Comparison of ENCODE assay signal across 8 mouse cellular contexts in the genomic region with DNA sequence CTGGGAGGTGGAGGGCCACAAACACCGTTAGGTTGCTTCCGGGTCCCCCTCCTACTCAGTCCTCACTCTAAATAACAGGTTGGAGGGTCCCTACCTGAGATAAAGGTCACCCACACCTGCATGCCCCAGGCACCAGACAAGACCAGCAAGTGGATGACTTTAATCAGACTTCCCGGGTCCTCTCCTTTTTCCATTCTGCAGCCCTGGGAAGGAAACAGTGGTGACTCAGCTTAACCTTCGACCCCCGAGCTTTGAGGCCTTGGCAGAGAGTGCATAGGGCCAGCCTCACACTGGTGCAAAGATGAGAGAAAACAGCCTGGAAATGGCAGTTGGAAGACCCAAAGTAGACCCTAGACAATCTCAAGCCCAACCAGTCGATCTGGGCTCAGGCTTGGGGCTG. TPM values are rescaled to one million over a fixed set of nuclear protein-coding genes. Genes with fewer than 3 reads are reported as not detected.
DNase-seq lines count a peak whose midpoint lies in the region; ATAC-seq and TF ChIP-seq lines count a peak whose summit lies in the region.

No protein-coding gene starts in this region.

- no peaks in the 10 kb centered on the region for H3K27me3 ChIP-seq in ES-Bruce4 (ENCODE audit: control insufficient read depth, insufficient read depth, low read length, poor library complexity, severe bottlenecking)
- H3K27me3 ChIP-seq in hindbrain, embryonic 14.5 days (ENCODE audit: control insufficient read depth, insufficient read depth, low read length) = no peaks in the 10 kb centered on the region
- 0 out of 2 replicates have a peak, but pooled peaks cover 3% of the 10 kb centered on the region for H3K27me3 ChIP-seq in liver, embryonic 12.5 days (replicated peaks)
- H3K27me3 ChIP-seq in neural tube, embryonic 14.5 days (ENCODE audit: control insufficient read depth, insufficient read depth, low read length) = no peaks in the 10 kb centered on the region

- H3K36me3 ChIP-seq in ES-Bruce4 (ENCODE audit: control insufficient read depth, insufficient read depth, low read length, poor library complexity, severe bottlenecking) = no peaks in the 10 kb centered on the region
- H3K36me3 ChIP-seq in hindbrain, embryonic 14.5 days (replicated peaks; ENCODE audit: control insufficient read depth, insufficient read depth) = no peaks in the 10 kb centered on the region
- H3K36me3 ChIP-seq in liver, embryonic 12.5 days = peaks cover 9% of the 10 kb centered on the region
- no peaks in the 10 kb centered on the region for H3K36me3 ChIP-seq in neural tube, embryonic 14.5 days (ENCODE audit: control insufficient read depth, insufficient read depth, low read length)

- TF ChIP-seq EP300 in ES-Bruce4 (IDR thresholded peaks at IDR 0.05; ENCODE audit: insufficient read depth, low read depth, low read length) = no peak

- intact Hi-C loops in left cerebral cortex, postnatal 4 days (cut with DNase I) = no loop called here

- H3K4me1 ChIP-seq in ES-Bruce4 (ENCODE audit: control insufficient read depth, insufficient read depth, low read length) = no peaks in the 10 kb centered on the region
- H3K4me1 ChIP-seq in hindbrain, embryonic 14.5 days (replicated peaks; ENCODE audit: control insufficient read depth, insufficient read depth, low read length) = peaks cover 12% of the 10 kb centered on the region
- H3K4me1 ChIP-seq in liver, embryonic 12.5 days = peaks cover 38% of the 10 kb centered on the region
- peaks cover 7% of the 10 kb centered on the region for H3K4me1 ChIP-seq in neural tube, embryonic 14.5 days (ENCODE audit: control insufficient read depth, insufficient read depth, low read length)

- TF ChIP-seq CTCF in ES-Bruce4 (IDR thresholded peaks at IDR 0.05; ENCODE audit: low read depth, low read length) = no peak

- TF ChIP-seq POLR2A in ES-Bruce4 (IDR thresholded peaks at IDR 0.05; ENCODE audit: insufficient read depth, low read length) = no peak

- no peaks in the 10 kb centered on the region for H3K9me3 ChIP-seq in ES-Bruce4 (replicated peaks; ENCODE audit: control insufficient read depth, insufficient read depth, low read length, poor library complexity, severe bottlenecking)
- no peaks in the 10 kb centered on the region for H3K9me3 ChIP-seq in hindbrain, embryonic 14.5 days (ENCODE audit: control insufficient read depth, low read length)
- no peaks in the 10 kb centered on the region for H3K9me3 ChIP-seq in liver, embryonic 12.5 days (replicated peaks)
- H3K9me3 ChIP-seq in neural tube, embryonic 14.5 days (ENCODE audit: control insufficient read depth, low read length) = no peaks in the 10 kb centered on the region

- H3K4me2 ChIP-seq in hindbrain, embryonic 14.5 days (replicated peaks) = peak overlapping the region; percentile 60
- peak overlapping the region; percentile 71 for H3K4me2 ChIP-seq in liver, embryonic 12.5 days
- peak overlapping the region; percentile 56 for H3K4me2 ChIP-seq in neural tube, embryonic 14.5 days (ENCODE audit: low read depth, low read length)

- peak; percentile 70 for DNase-seq in adrenal gland, postnatal 25 days
- DNase-seq in hindbrain, embryonic 14.5 days (ENCODE audit: low spot score) = no peak
- no peak for DNase-seq in left cerebral cortex, adult 11 months (ENCODE audit: low spot score)
- DNase-seq in left cerebral cortex, postnatal 4 days = no peak
- no peak for DNase-seq in retina, postnatal 1 day

- WGBS in hindbrain, embryonic 14.5 days = 86% methylated on average over 6 of the region's 6 CpGs
- 60% methylated on average over 6 of the region's 6 CpGs for WGBS in liver, embryonic 12.5 days (ENCODE audit: insufficient replicate concordance)
- 81% methylated on average over 6 of the region's 6 CpGs for WGBS in neural tube, embryonic 14.5 days

- peak overlapping the region; percentile 31 for H3K4me3 ChIP-seq in ES-Bruce4 (ENCODE audit: low read depth, low read length)
- H3K4me3 ChIP-seq in hindbrain, embryonic 14.5 days (replicated peaks; ENCODE audit: low read length) = peak overlapping the region; percentile 43; the same call in 1 of the 2 replicates
- H3K4me3 ChIP-seq in liver, embryonic 12.5 days = peak overlapping the region; percentile 57; the same call in 1 of the 2 replicates
- H3K4me3 ChIP-seq in neural tube, embryonic 14.5 days (ENCODE audit: low read depth, low read length) = peak overlapping the region; percentile 50

- peak overlapping the region; percentile 53 for H3K9ac ChIP-seq in ES-Bruce4 (ENCODE audit: low read depth, poor library complexity, severe bottlenecking)
- H3K9ac ChIP-seq in hindbrain, embryonic 14.5 days = 0 out of 2 replicates have a peak overlapping the region, but pooled peaks have one; percentile 65
- no peak overlapping the region for H3K9ac ChIP-seq in liver, embryonic 12.5 days
- H3K9ac ChIP-seq in neural tube, embryonic 14.5 days (replicated peaks; ENCODE audit: low read depth, low read length) = no peak overlapping the region

- no peak for ATAC-seq in hindbrain, embryonic 14.5 days (ENCODE audit: low FRiP score)
- no peak for ATAC-seq in liver, embryonic 12.5 days
- ATAC-seq in neural tube, embryonic 14.5 days (ENCODE audit: low read depth) = no peak

- no peak overlapping the region for H3K27ac ChIP-seq in ES-Bruce4 (ENCODE audit: insufficient read depth, low read length)
- no peak overlapping the region for H3K27ac ChIP-seq in hindbrain, embryonic 14.5 days
- H3K27ac ChIP-seq in liver, embryonic 12.5 days = no peak overlapping the region; the same call in 1 of the 2 replicates
- no peak overlapping the region; the same call in 1 of the 2 replicates for H3K27ac ChIP-seq in neural tube, embryonic 14.5 days (ENCODE audit: low read depth, low read length)

RNA-seq across cellular contexts. Expression of a gene that starts 1.1 kb away (rescaled TPM):
- polyA plus RNA-seq in ES-Bruce4 (2011; ENCODE audit: insufficient read depth, insufficient read length, low read depth, missing spikeins) = 2.9 and 4.9 TPM in 2 replicates
- total RNA-seq in adrenal gland, postnatal 25 days (2021) = 13.6 and 19.1 TPM in 2 replicates
- polyA plus RNA-seq in hindbrain, embryonic 14.5 days (2014; fragmentation: Nextera tagmentation; extraction: Ambion mirVana) = 5.6 and 8.3 TPM in 2 replicates
- 1.3 and 2.2 TPM in 2 replicates for polyA plus RNA-seq in liver, embryonic 12.5 days (2016; fragmentation: Nextera tagmentation; extraction: Ambion mirVana)
- 7.0 and 8.1 TPM in 2 replicates for polyA plus RNA-seq in neural tube, embryonic 14.5 days (2014; fragmentation: Nextera tagmentation; extraction: Ambion mirVana)
- total RNA-seq in left cerebral cortex, postnatal 4 days (2021) = 10 to 100 TPM; 18.5 to 20.8 TPM

RNA-seq across cellular contexts. Expression of a gene that starts 1.2 kb away (rescaled TPM):
- 19.9 and 21.4 TPM in 2 replicates for polyA plus RNA-seq in ES-Bruce4 (2011; ENCODE audit: insufficient read depth, insufficient read length, low read depth, missing spikeins)
- 471 and 609 TPM in 2 replicates for total RNA-seq in adrenal gland, postnatal 25 days (2021)
- 45.2 and 58.9 TPM in 2 replicates for polyA plus RNA-seq in hindbrain, embryonic 14.5 days (2014; fragmentation: Nextera tagmentation; extraction: Ambion mirVana)
- 39.9 and 41.8 TPM in 2 replicates for polyA plus RNA-seq in liver, embryonic 12.5 days (2016; fragmentation: Nextera tagmentation; extraction: Ambion mirVana)
- 48.6 and 49.6 TPM in 2 replicates for polyA plus RNA-seq in neural tube, embryonic 14.5 days (2014; fragmentation: Nextera tagmentation; extraction: Ambion mirVana)
- 10 to 100 TPM; 28.1 to 31.6 TPM for total RNA-seq in left cerebral cortex, postnatal 4 days (2021)

RNA-seq across cellular contexts. Expression of a gene that starts 8.2 kb away (rescaled TPM):
- polyA plus RNA-seq in ES-Bruce4 (2011; ENCODE audit: insufficient read depth, insufficient read length, low read depth, missing spikeins) = 5.7 and 7.8 TPM in 2 replicates
- total RNA-seq in adrenal gland, postnatal 25 days (2021) = 36.3 and 71.9 TPM in 2 replicates
- 15.2 and 17.3 TPM in 2 replicates for polyA plus RNA-seq in hindbrain, embryonic 14.5 days (2014; fragmentation: Nextera tagmentation; extraction: Ambion mirVana)
- polyA plus RNA-seq in liver, embryonic 12.5 days (2016; fragmentation: Nextera tagmentation; extraction: Ambion mirVana) = 6.5 TPM in 2 replicates
- 12.0 and 21.4 TPM in 2 replicates for polyA plus RNA-seq in neural tube, embryonic 14.5 days (2014; fragmentation: Nextera tagmentation; extraction: Ambion mirVana)
- 10 to 100 TPM; 31.1 to 41.1 TPM for total RNA-seq in left cerebral cortex, postnatal 4 days (2021)

RNA-seq across cellular contexts. Expression of a gene that starts 10.7 kb away (rescaled TPM):
- polyA plus RNA-seq in ES-Bruce4 (2011; ENCODE audit: insufficient read depth, insufficient read length, low read depth, missing spikeins) = 5.4 and 5.6 TPM in 2 replicates
- total RNA-seq in adrenal gland, postnatal 25 days (2021) = 35.6 and 40.5 TPM in 2 replicates
- polyA plus RNA-seq in hindbrain, embryonic 14.5 days (2014; fragmentation: Nextera tagmentation; extraction: Ambion mirVana) = 90.6 and 102 TPM in 2 replicates
- polyA plus RNA-seq in liver, embryonic 12.5 days (2016; fragmentation: Nextera tagmentation; extraction: Ambion mirVana) = 2.3 and 3.1 TPM in 2 replicates
- 83.5 and 89.6 TPM in 2 replicates for polyA plus RNA-seq in neural tube, embryonic 14.5 days (2014; fragmentation: Nextera tagmentation; extraction: Ambion mirVana)
- 100 to 1,000 TPM; 199 to 225 TPM for total RNA-seq in left cerebral cortex, postnatal 4 days (2021)

RNA-seq across cellular contexts. Expression of a gene that starts 29.4 kb away (rescaled TPM):
- 8.5 TPM in 2 replicates for polyA plus RNA-seq in ES-Bruce4 (2011; ENCODE audit: insufficient read depth, insufficient read length, low read depth, missing spikeins)
- 14.0 and 19.4 TPM in 2 replicates for total RNA-seq in adrenal gland, postnatal 25 days (2021)
- 18.2 and 19.9 TPM in 2 replicates for polyA plus RNA-seq in hindbrain, embryonic 14.5 days (2014; fragmentation: Nextera tagmentation; extraction: Ambion mirVana)
- polyA plus RNA-seq in liver, embryonic 12.5 days (2016; fragmentation: Nextera tagmentation; extraction: Ambion mirVana) = 2.8 and 3.0 TPM in 2 replicates
- polyA plus RNA-seq in neural tube, embryonic 14.5 days (2014; fragmentation: Nextera tagmentation; extraction: Ambion mirVana) = 10.1 and 21.3 TPM in 2 replicates
- total RNA-seq in left cerebral cortex, postnatal 4 days (2021) = 10 to 100 TPM; 11.8 to 12.6 TPM

Comparison
In these comparisons a context has a peak if more than half of its experiments do, and no peak if none do; other contexts are left out.
1. H3K9ac ChIP-seq: peak in ES-Bruce4 (single experiment) and hindbrain, embryonic 14.5 days (single experiment); none in liver, embryonic 12.5 days (single experiment) and neural tube, embryonic 14.5 days (single experiment).
2. Peak in every context shown above with its lines, with median percentiles within 50 percentile points of each other: H3K4me3 ChIP-seq and H3K4me2 ChIP-seq.